Mouse (Mus musculus) G1E (cell line): Measurements from ENCODE around the gene Cetn4. TPM values are rescaled to one million over a fixed set of nuclear protein-coding genes. Genes with fewer than 3 reads are reported as not detected.

Experiments used
- ATAC-seq: 2 replicates; pipeline ENCODE4 v1.8.0; 2016; ENCODE audit warnings: mild to moderate bottlenecking; ENCODE audit not compliant: insufficient number of reproducible peaks, poor library complexity, low FRiP score, severe bottlenecking; ENCODE audit errors: extremely low read depth
- DNase-seq: peaks from one replicate; pipeline ENCODE4 v3.0.0; 2012; ENCODE audit warnings: low spot score
- H3K27me3 ChIP-seq: 2 replicates; pipeline ENCODE4 v1.6.1; 2012; ENCODE audit warnings: mild to moderate bottlenecking, low read length, inconsistent platforms; ENCODE audit not compliant: insufficient read depth
- H3K36me3 ChIP-seq: replicated peaks from 2 replicates; pipeline ENCODE3; 2012; ENCODE audit warnings: mild to moderate bottlenecking, inconsistent platforms
- H3K4me1 ChIP-seq: 2 replicates; pipeline ENCODE4 v1.6.1; 2012; ENCODE audit warnings: low read depth, low read length, inconsistent platforms, mixed read lengths; ENCODE audit not compliant: insufficient read depth
- H3K4me3 ChIP-seq: 2 replicates; pipeline ENCODE4 v1.5.1; 2012; ENCODE audit warnings: low read depth, mild to moderate bottlenecking, inconsistent platforms, low read length, moderate library complexity, mixed read lengths
- H3K9me3 ChIP-seq: replicated peaks from 2 replicates; pipeline ENCODE4 v1.6.1; 2012; ENCODE audit warnings: inconsistent platforms
- CTCF ChIP-seq: IDR thresholded peaks from 2 replicates; pipeline ENCODE4 v1.5.1; 2012; ENCODE audit warnings: low read depth, low read length, inconsistent platforms, mixed read lengths
- GATA1 ChIP-seq: IDR thresholded peaks from 2 replicates; pipeline ENCODE4 v1.6.1; 2012; ENCODE audit warnings: borderline replicate concordance, low read length, inconsistent platforms, mixed read lengths
- GATA2 ChIP-seq: IDR thresholded peaks from 2 replicates; pipeline ENCODE4 v1.6.1; 2012; ENCODE audit warnings: low read depth, low read length, inconsistent platforms, borderline replicate concordance
- POLR2AphosphoS5 ChIP-seq: IDR thresholded peaks from 2 replicates; pipeline ENCODE4 v1.6.1; 2012; ENCODE audit warnings: low read depth, low read length, inconsistent platforms; ENCODE audit not compliant: insufficient replicate concordance
- TAL1 ChIP-seq: conservative IDR thresholded peaks from 2 replicates; pipeline ENCODE4 v1.6.1; 2012; ENCODE audit warnings: low read depth, low read length, inconsistent platforms, mixed read lengths
- polyA plus RNA-seq: library from polyadenylated mRNA; stranded (reverse); fragments of >175 nt; gene quantifications from 2 replicates; pipeline ENCODE4 v1.2.3, GENCODE M21; 2012
- total RNA-seq, 2 experiments: library from RNA; stranded (forward) in 1 of 2; stranded (reverse) in 1 of 2; fragments of 200-1000 nt in 1 of 2; fragments of >200 nt in 1 of 2; fragmentation: Nextera tagmentation in 1 of 2; gene quantifications; 2 replicates each; pipeline ENCODE4 v1.2.3; 2014 to 2017

The Cetn4 gene
- total RNA-seq (2014; fragmentation: Nextera tagmentation), result 18.2 and 26.3 TPM in 2 replicates
- total RNA-seq (2017), result 14.8 and 15.7 TPM in 2 replicates
- polyA plus RNA-seq, result 6.3 TPM in 2 replicates

- ATAC-seq (peak; percentile 91), DNase-seq (peak; percentile 84)
- Histone ChIP-seq H3K36me3 (peaks cover 12% of the 10 kb centered on the region), H3K27me3 (no peaks in the 10 kb centered on the region), H3K4me3 (peak within 1 kb of the TSS; percentile 82), H3K9me3 (no peaks in the 10 kb centered on the region), H3K4me1 (peaks cover 35% of the 10 kb centered on the region)
- TF ChIP-seq POLR2AphosphoS5 (no peak), TAL1 (no peak)
Measured at GRCm38 (mm10) chr3:37312370-37312941, at the start of gene Cetn4, which contains the start of gene Bbs12. Cetn4 (minus strand) TSS chr3:37312708. Bbs12 (plus strand) TSS chr3:37312554.

- Histone ChIP-seq H3K4me1 (peaks cover 9% of the 10 kb centered on the region; the same call in 1 of the 2 replicates), H3K9me3 (no peaks in the 10 kb centered on the region), H3K36me3 (no peaks in the 10 kb centered on the region), H3K4me3 (no peak overlapping the region), H3K27me3 (peaks cover 23% of the 10 kb centered on the region)
- no peak for TF ChIP-seq GATA1
- TF ChIP-seq CTCF, result no peak
- no peak for TF ChIP-seq POLR2AphosphoS5
- no peak for TF ChIP-seq TAL1
- TF ChIP-seq GATA2, result no peak
- ATAC-seq, result no peak
- DNase-seq, result no peak
Measured at GRCm38 (mm10) chr3:37360729-37361128, 48.2 kb upstream of the Cetn4 start.

- H3K36me3 ChIP-seq, result no peaks in the 10 kb centered on the region
- no peak for ATAC-seq
- peaks cover 23% of the 10 kb centered on the region for H3K4me1 ChIP-seq
- peaks cover 15% of the 10 kb centered on the region for H3K27me3 ChIP-seq
- H3K9me3 ChIP-seq, result no peaks in the 10 kb centered on the region
- TF ChIP-seq POLR2AphosphoS5 (no peak), CTCF (no peak), TAL1 (no peak), GATA2 (no peak), GATA1 (no peak)
- no peak for DNase-seq
- no peak overlapping the region for H3K4me3 ChIP-seq
Measured at GRCm38 (mm10) chr3:37354737-37355136, 42.2 kb upstream of the Cetn4 start.

GRCm38 (mm10) chr3:37353951-37354481 is 41.5 kb upstream of the Cetn4 start:
- Histone ChIP-seq H3K4me1 (peaks cover 30% of the 10 kb centered on the region), H3K36me3 (no peaks in the 10 kb centered on the region), H3K4me3 (no peak overlapping the region), H3K27me3 (peaks cover 8% of the 10 kb centered on the region), H3K9me3 (no peaks in the 10 kb centered on the region)
- TF ChIP-seq TAL1, result no peak
- TF ChIP-seq POLR2AphosphoS5, result no peak
- TF ChIP-seq GATA1, result no peak
- TF ChIP-seq GATA2, result no peak
- TF ChIP-seq CTCF, result no peak
- no peak for DNase-seq
- ATAC-seq, result no peak

GRCm38 (mm10) chr3:37350386-37350785 is 37.9 kb upstream of the Cetn4 start:
- Histone ChIP-seq H3K4me1 (peaks cover 53% of the 10 kb centered on the region), H3K4me3 (no peak overlapping the region; the same call in 1 of the 2 replicates), H3K27me3 (0 out of 2 replicates have a peak, but pooled peaks cover 3% of the 10 kb centered on the region), H3K9me3 (peaks cover 4% of the 10 kb centered on the region; the same call in 1 of the 2 replicates), H3K36me3 (no peaks in the 10 kb centered on the region)
- DNase-seq (peak; percentile 43), ATAC-seq (peak; percentile 89)
- TF ChIP-seq TAL1 (peak; percentile 59), GATA1 (no peak)

- no peak for DNase-seq
Measured at GRCm38 (mm10) chr3:37349166-37349548, 36.6 kb upstream of the Cetn4 start.

More at GRCm38 (mm10) chr3:37349166-37349548, 36.6 kb upstream of the Cetn4 start:
- TF ChIP-seq GATA1, result no peak
- Histone ChIP-seq H3K4me1 (peaks cover 58% of the 10 kb centered on the region), H3K9me3 (peaks cover 4% of the 10 kb centered on the region; the same call in 1 of the 2 replicates), H3K4me3 (peak overlapping the region; percentile 73), H3K27me3 (peaks cover 6% of the 10 kb centered on the region; the same call in 1 of the 2 replicates), H3K36me3 (no peaks in the 10 kb centered on the region)
- ATAC-seq, result no peak
